Mouse (Mus musculus) frontal cortex, postnatal 36 days (tissue): ENCODE data around the gene Rmdn2.

Experiments used
- DNase-seq, 2 experiments: peaks; one replicate each; pipeline ENCODE4 v3.0.0; 2022; ENCODE audit warnings: low spot score in 2 of 2

Rmdn2 gene

GRCm38 (mm10) chr17:79705671-79706455, 94.2 kb downstream of the Rmdn2 start:
- no peak for DNase-seq

- no peak for DNase-seq
These were observed 96.5 kb downstream of the Rmdn2 start for GRCm38 (mm10) chr17:79708168-79708567.

DNA sequence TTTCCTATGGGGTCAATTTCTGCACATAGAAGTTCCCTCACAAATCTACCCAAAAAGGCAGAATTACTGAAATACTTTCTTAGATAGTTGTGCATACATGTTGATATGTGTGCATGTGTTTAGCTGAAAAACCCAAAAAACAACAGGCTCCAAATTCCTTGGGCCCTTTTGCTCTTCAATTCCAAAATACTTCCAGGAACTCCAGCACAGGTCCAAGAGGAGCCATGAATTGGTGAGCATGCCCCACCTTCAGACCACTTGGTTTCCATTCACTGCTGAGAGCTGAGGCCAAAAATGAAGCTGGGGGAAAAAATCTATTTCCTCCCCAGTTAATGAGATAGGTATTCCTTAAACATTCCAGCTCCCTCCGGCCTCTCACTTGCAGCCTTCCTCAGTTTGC, 98.1 kb downstream of the Rmdn2 start:
- DNase-seq: no peak

GRCm38 (mm10) chr17:79710246-79710842, 98.7 kb downstream of the Rmdn2 start:
- no peak for DNase-seq

DNA sequence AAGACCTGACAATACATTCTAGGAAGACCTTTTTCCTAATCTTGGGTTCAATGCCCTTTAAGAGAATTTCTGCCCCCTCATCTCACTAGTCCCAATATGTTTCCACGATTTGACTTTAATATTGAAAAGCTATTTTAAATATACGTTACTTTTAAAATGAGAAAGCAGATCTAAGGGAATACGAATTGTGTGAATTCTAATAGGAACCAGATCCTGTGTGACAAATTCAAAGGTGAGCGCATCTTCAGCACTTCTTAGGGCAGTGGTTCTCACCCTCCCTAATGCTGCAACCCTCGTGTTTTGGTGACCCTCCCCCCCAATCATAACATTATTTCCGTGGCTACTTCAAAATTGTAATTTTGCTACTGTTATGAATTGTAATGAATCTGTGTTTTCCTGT, 100.3 kb downstream of the Rmdn2 start:
- DNase-seq: no peak

DNA sequence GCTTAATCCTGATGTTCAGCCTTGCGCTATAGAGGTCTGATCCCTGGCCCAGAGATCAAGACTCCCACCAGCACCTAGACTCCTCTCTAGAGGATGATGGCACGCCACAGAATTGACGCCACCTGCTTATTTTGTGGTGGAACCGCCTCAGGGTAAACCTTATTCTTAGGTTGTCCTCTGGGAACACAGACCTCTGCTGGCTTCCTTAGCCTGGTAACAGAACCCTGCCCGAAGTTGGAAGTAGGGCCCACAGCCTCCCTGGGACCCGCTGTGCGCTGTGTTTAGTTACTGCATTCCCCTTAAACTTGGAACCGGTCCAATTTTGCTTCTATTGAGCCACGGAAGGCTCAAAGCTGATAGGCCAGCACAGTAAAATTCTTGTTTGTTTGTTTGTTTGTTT, 100.9 kb downstream of the Rmdn2 start:
- DNase-seq: no peak

- peak in 1 of 2 experiments; percentile 24 for DNase-seq
These were observed 101.6 kb downstream of the Rmdn2 start for GRCm38 (mm10) chr17:79713276-79713642.

- peak in 1 of 2 experiments; percentile 19 for DNase-seq
These were observed 102.1 kb downstream of the Rmdn2 start for GRCm38 (mm10) chr17:79713643-79714367.

DNA sequence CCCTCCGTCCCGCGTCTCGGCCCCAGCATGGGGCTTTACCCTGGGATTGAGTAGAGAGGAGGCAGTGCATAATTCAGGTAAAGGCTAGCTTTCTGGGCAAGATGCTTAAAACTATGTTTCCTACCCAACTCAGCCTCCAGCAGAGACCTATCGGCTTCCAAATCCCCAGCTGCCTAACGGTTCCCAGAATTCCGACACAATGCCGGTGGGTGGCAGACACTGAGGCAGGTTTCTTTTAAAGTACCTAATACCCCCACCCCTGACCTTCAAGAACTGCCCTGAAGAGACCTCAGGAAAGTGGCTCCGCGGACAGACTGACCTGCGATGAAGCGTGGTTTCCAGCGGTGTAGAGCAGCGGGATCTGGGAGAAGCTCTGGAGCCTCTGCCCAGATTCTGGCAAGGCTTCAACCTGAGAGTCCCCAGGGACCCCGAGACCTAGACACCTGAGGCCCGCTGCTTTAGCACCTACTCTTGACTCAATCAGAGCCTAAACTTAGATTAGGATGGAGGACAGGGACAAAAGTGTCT, 102.8 kb downstream of the Rmdn2 start:
- DNase-seq: no peak

DNA sequence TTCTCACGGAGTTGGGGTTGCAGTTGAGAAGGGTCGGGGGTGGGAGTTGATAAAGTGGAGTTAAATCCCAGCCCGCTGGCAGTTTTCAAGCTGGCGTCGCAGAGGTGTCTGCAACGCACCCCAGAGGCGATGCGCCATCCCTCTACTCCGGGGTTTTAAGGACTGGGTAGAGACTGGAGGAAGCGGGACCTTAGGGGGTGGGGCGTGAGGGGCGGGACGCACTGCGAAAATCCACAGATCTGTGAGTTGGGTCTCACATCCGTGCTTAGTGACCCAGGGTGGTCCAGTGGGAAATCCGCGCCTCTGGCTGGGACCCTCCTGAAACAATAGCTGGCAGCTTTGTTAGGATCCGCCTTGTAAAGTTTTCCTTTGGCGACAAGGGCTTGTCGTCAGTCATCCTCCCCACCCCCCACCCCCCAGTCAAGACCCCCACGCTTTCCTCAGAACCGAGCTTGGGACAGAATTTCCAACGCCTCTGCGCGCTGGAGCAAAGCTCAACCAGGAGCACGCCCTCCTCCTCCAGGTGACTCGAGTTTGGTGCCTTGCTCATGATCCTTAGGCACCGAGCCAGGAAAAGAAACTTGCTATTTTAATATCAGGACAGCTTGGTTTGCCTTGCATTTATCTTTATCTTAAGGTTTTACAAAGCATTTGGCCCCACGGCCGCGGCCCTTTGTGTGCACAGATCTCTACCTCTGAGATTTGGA, 103.4 kb downstream of the Rmdn2 start, which contains the start of gene Cyp1b1:
Cyp1b1 (minus strand) TSS at position 131 of the 707 bp plus-strand sequence.
- no peak for DNase-seq

- DNase-seq: peak; percentile 81 to 90
These were observed 104.0 kb downstream of the Rmdn2 start for GRCm38 (mm10) chr17:79715649-79716143.

GRCm38 (mm10) chr17:79720681-79721080, 109.0 kb downstream of the Rmdn2 start:
- DNase-seq: no peak

DNA sequence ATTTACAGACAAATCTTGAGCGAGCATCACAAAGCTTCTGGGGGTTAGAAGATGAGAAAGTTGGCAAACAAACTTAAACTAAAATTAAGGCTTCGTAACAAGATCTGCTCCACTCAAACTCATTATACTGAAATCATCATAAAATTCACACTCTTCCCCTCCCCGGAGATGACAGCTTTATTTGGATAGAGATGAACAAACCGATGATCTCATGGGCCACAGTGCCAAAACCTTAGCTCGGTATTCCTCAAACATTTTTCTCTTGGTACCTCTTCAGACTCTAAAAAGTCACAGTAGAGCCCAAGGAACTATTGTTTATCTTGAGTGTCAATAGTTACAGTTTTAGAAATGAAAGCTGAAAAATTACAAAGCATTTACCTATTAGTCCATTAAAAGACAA, 115.0 kb downstream of the Rmdn2 start:
- DNase-seq: no peak

GRCm38 (mm10) chr17:79728053-79728584, 116.5 kb downstream of the Rmdn2 start:
- no peak for DNase-seq

DNA sequence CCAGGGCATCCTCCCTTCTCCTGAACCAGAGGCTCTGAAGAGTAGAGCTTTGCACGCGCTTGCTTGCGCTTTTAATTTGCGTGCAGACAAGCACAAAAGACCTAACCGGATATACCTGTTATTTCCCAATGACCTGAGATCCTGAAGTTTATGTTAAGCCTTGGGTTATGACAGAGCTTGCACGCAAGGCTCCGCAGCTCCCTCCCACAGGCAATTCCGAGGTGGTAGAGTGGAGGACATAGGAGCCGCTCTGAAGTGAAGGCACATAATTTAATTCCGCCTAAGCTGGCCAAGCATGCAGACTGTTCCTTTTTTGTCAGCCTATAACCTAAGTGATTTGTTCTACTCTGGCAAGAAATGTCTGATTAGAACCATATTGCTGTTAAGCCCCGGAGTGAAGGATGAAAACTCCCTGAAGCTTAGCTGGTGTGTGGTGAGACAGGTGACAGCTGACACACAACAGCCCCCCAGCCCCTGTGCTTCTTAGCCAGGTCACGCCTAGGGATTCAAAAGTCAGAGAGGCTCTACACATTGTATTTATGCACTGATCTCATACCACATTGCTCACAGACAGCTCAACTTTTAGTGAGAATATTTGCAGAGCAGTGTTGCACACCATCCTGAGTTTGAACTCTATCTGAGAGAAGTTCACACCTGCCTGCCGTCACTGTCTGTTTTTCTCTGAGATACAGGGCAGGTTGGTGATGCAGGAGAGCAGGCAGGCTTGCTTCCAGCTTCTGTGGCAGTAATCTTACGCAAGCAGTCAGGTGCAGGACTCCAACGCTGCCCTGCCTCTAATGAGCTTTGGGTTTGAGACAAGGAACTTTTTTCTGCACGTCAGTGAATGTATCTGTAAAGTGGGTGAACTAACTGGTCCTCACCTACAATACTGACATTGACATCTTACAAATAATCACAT, 117.2 kb downstream of the Rmdn2 start:
- no peak for DNase-seq

DNA sequence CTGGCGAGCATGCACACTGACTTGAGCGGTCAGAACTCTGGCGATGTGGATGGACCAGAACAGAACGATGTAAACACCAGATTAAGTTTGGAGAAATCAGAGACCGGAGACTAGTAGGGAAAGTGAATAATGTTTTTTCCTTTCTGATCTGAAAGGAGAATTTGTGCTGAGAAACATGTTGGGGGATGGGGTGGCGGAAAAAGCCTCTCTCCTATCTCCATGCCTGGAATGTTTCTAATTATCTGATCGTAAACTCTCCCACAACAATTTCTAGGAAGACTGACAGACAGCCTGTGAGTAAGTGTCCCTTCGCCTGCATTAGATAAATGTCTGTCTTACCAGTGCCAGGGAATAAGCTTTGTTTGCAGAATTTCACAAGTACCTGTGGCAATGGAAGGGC, 119.3 kb downstream of the Rmdn2 start:
- DNase-seq: no peak

- DNase-seq: no peak
These were observed 121.4 kb downstream of the Rmdn2 start for GRCm38 (mm10) chr17:79733039-79733438.

DNA sequence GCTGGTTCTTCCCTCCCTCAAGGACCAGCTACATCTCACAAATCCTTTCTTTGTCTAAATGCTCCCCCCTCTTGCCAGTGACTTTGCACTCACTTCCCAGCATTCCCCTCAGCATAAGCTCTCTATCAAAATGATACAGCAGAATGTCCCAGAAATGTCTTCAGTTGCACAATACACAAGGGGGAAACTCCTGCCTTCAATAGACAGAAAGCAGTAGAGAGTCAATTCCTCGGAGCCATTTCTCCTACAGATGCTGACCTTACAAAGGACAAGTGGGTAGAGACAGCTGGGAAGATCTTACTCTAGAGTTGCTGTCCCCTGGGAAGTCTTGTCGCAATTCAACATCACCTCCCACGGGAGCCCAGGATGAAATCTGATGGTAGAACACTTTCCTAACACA, 125.9 kb downstream of the Rmdn2 start:
- no peak for DNase-seq

DNA sequence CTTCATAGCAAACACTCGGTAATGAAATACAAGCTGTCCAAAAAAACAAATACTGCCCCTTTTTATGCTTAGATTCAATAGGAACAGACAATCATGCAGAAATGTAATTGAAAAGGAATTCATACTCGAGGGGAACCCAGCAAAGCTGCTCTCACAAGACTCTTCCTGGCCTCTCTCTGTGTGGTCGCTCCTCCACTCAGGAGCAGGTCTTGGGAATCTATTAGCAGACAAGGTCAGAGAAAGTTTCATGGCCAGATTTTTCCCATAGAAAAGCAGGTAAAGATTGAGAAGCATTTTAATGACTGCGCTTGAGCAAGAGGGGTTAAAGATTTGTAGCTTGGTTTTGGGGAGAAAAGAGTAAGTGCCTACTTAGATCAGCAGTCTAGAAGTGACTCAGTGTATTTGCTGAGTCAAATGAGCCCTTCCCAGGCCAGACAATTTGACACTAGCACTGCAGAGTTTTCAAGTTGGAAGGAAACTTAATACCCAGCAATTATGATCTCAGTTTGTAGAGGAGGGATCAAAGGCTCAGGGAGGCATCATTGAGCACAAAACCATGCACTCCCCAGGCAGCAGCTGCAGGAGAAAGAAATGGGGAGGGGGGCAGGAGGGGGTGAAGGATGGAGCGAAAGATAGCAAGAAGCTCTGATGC, 127.3 kb downstream of the Rmdn2 start:
- DNase-seq: no peak

DNA sequence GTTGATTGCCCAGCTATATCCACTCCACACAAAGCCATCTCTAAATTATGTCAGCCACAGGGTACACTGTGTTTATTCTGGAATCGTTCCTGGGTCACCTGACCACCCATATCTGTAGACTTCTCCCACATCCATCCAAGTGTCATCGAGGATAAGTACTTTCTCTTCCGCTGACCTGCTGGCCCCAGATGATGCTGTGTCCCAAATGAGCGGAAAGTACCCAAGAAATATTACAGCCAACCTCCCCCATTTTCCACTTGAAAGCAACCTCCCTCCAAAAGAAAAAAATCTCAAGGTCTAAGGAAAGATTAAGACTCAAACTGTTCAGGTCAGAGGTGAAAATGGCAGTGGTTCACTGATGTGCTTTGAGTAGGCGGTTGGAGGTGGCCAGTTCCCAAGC, 131.0 kb downstream of the Rmdn2 start:
- no peak for DNase-seq
